19 mouse cellular contexts compared by ENCODE assay signal in genomic region chr5:147718335-147718734, GRCm38 (mm10).
"Had no signal": no experiment of that assay in that cellular context is flagged by ENCODE, and none has a peak within 500 bp of the region (broad histone marks: within the 10 kb centered on the region; RNA-seq: fewer than 3 reads in every experiment).

No protein-coding gene starts in this region.

- DNase-seq: lung, adult 2 months; lung, postnatal 14 days; lung, postnatal 36 days; retina, postnatal 1 day; right cerebral cortex, adult 18-20 months; right cerebral cortex, postnatal 25 days; right cerebral cortex, postnatal 4 days; spleen, adult 18-20 months; thymus, adult 18-20 months; thymus, postnatal 14 days; thymus, postnatal 36 days had no signal

- ATAC-seq: lung, postnatal 0 days; midbrain, embryonic 13.5 days; midbrain, embryonic 15.5 days had no signal

- H3K27ac ChIP-seq: lung, embryonic 15.5 days; macrophage; midbrain, embryonic 13.5 days; midbrain, embryonic 15.5 days; neural tube, embryonic 12.5 days had no signal

- H3K9ac ChIP-seq: lung, embryonic 15.5 days; midbrain, embryonic 13.5 days; midbrain, embryonic 15.5 days; neural tube, embryonic 12.5 days had no signal

- H3K9me3 ChIP-seq: lung, embryonic 15.5 days; midbrain, embryonic 13.5 days; midbrain, embryonic 15.5 days; neural tube, embryonic 12.5 days had no signal

- H3K4me2 ChIP-seq: lung, embryonic 15.5 days; midbrain, embryonic 11.5 days; midbrain, embryonic 13.5 days; midbrain, embryonic 15.5 days; neural tube, embryonic 12.5 days had no signal

- H3K4me1 ChIP-seq: midbrain, embryonic 13.5 days; midbrain, embryonic 15.5 days; neural tube, embryonic 12.5 days had no signal

- H3K36me3 ChIP-seq: lung, embryonic 15.5 days; midbrain, embryonic 13.5 days; midbrain, embryonic 15.5 days; neural tube, embryonic 12.5 days had no signal

- H3K4me3 ChIP-seq: lung, embryonic 15.5 days; megakaryocyte, embryonic 14.5 days; midbrain, embryonic 13.5 days; midbrain, embryonic 15.5 days; neural tube, embryonic 12.5 days had no signal
